Mouse (Mus musculus) urinary bladder, postnatal 36 days (tissue): ENCODE results near the gene Noto.
"Not testable (repeated sequence)": the region's sequence is repeated elsewhere in the genome, so short reads cannot be mapped to it uniquely, and the experiment has no call there.

Experiments
- DNase-seq, 2 experiments: peaks; one replicate each; pipeline ENCODE4 v3.0.0; 2022; ENCODE audit warnings: low spot score in 2 of 2, mixed read lengths in 1 of 2

Gene Noto

DNA sequence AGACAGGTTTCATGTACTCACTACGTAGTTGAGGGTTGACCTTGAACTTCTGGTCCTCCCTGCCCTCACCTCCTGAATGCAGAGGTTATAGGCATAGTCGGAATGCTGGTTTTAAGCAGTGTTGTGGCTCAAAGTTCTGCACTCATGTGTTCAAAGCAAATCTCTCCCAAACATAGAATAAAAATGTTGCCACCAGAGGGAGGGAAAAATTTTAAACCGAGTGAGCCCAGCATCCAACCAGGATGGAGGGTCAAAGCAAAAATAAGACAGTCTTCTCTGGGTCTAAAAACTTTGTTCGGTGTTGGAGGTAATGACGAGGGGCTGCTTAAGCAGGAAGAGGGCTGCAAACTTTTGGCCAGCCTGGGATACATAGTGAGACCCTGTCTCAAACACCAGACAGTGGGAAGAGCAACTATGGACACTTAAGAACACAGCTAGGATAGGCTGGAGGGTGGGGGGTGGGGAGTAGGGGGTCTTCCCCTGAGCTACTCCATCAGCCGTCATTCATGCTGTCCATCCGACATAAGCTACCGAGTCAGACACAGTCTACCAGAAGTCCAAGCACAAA is 7.7 kb downstream of the Noto start:
- DNase-seq, result no peak

DNA sequence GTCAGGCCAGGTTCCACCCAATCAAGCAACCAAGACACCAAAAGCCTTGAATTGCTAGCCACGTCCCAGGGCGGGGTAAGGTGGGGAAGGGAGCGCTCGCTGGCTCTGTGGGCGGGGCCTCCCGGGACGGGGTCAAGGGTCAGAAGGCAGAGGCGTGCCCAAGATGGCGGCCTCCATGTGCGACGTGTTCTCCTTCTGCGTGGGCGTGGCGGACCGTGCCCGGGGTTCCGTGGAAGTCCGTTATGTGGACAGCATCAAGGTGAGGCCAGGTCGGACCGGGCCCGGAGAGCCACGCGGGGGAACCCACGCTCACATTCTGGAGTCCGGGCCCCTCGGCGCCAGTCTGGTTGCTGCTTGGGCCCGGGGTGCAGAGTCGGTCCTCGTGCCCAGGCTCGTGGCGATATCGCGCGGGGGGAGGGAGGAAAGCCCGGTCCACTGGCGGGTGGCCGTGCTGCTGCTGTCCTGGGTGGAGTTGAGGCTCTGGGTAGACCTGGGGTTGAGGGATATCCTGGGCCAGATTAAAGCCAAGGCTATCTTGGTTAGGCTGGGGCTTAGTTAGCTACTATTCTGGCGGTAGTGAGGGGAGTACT is 8.3 kb downstream of the Noto start, which contains the start of gene Smyd5:
Gene Smyd5, plus strand, starts transcription at position 148 of the 590 bp plus-strand sequence.
- DNase-seq, result peak; percentile 74 to 85

DNA sequence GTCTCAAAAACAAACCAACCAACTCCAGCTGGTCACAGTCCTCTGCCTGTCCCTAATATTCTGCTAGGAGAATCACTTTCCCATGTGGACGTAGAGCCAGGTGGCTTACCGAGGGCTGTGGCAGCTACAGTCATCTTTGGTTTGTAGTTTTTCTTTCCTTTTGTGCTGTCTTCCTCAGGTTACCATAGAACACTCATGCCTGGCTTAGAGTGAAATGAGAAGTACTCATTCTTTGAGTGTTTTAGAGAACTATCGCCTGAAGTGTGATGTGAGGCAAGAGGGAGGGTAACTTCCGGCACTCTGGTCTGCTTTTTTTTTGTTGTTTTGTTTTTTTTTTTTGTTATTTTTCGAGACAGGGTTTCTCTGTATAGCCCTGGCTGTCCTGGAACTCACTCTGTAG is 10.2 kb downstream of the Noto start:
- no peak for DNase-seq

DNA sequence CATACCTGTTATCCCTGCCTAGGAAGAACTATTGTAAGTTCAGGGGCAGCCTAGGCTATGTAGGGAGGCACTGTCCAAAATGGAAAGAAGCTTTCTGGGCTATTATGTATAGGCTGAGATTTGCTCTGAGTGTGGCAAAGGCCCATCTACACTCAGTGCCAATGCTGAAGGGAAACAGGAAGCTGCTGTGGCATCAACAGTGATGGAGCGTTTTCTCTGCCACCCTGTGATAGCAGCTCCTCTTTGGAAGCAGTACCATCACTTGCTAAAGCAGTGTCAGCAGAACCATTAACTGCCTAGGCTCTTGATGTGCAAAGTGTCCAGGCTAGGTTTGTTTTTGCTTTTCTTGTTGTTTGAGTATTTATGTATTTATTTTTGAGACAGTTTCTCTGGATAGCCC is 12.5 kb downstream of the Noto start:
- no peak for DNase-seq

DNA sequence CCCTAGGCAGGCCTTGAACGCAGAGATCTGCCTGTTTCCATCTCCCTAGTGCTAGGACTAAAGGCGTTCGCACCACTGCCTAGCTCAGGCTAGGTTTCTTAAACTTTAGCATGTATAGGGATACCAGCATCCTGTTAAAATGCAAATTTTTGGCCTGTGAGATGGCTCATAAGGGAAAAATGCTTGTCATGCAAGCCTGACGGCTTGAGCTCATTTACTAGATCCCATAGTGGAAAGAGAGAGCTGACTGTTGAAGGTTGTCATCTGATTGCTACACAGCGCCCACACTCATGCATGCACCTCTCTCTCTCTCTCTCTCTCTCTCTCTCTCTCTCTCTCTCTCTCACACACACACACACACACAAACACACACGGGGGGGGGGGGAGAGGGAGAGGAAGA is 12.9 kb downstream of the Noto start:
- DNase-seq, result no peak

DNA sequence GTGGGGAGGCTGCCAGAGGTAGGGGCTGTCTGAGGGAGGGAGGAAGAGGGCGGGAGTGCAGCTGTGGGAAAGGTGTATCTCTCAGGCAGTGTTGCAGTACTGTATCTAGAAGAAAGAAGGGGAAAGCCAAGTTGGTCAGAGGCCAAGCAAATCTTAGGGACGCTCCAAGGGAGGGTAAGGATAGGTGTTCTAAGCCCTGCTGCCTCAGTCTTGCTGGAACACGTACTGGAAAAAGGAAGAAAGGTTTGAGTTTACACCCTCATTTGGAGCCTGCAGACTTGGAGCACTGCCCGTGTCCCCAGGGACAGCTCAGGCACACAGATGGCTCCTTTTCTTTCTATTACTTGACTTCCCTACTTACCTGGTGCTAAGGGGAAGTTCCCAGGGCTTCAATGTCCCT is 17.5 kb downstream of the Noto start:
- no peak for DNase-seq

DNA sequence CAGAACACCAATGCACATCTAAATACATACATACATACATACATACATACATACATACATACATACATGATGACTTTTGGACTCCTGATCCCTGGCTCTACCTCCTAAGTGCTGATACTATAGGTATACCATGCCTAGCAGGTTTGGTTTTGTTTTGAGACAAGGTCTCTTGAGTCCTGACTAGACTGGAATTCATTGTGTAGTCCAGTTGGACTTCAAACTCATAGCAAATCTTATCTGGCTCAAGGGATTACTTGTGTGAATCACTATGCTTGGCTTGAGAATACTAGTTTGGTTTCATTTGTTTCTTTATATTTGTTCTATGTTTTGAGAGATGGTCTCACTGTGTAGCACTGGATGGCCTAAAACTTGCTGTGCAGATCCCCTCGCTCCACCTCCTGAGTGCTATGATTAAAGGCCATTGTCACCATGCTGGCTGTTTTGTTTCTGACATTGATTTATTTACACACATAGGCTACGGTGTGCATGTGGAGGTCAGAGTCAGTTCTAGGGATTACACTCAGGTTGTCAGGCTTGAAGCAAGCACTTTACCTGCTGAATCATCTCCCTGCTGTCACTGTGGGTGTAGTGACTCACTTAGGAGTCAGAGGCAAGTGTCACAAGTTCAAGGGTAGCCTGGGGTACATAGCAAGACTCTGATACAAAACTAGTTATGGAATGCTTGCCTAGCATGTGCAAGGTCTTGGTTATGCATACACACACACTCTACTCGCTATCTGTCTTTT is 20.0 kb downstream of the Noto start:
- DNase-seq, result no peak

DNA sequence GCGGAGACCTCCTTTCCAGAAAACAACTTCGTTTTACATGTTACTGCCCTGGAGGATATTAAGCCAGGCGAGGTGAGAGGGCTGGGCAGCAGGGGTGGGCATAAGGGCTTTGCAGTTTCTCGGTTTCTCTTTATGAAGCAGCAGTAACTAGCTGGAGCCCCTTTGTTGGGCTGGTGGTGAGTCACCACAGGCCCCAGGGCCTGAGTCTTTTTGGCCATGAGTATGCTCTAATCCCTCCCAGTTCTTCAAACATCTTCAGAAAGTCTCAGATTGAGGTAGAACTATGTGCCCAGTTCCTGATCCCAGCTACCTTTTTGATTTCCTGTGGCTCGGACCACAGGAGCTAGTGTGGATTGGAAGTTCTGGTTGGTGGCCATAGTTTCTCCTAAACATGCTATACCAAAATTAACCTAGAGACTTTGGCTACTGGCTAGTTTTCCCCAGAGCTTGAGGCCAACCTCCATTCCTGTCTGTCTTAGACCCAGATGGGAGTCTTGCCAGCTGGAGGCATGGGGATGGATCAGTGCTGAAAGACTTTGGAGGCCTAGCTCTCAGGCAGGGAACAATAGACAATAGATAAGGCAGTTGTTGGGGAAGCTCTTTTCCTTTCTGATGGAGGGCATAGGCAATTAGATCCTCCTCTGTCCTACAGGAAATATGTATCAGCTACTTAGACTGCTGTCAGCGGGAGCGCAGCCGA is 20.7 kb downstream of the Noto start:
- no peak for DNase-seq

DNA sequence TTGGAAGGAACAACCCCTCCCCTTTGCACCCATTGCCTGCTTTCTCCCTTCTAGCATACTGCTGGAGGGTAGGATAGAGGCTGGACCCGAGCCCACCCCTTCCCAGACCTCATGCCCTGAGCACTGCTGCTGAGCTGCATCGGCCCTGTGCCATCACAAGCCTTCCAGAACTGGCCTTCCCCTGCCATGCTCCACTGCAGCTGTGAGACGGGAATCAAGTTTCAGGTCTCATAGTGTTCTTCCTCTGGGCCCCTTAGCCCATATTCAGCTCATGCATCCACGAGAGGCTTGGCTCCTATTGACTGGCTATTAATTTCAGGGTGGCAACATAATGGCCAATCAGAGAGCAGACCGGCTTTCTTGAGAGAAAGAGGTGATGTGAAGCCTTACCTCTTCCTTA is 21.6 kb downstream of the Noto start:
- no peak for DNase-seq

DNA sequence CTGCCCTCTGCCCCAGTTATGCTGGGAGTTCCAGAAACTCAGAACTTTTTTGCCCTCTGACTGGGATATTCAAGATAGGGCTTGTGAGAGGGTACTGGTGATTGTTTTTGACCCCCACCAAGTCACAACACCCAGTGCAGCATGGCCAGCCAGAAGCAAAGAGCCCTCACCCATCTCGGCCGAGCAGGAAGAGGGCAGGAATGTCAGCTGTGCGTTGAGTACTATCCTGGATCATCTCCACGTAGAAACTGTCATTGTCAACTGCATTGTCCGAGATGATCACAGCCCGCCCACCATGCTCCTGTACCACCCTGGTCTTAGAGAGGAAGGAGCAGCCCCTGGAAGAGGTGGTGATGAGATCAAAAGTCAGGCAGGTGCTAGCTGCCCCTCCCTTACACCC is 23.7 kb downstream of the Noto start:
- no peak for DNase-seq

DNA sequence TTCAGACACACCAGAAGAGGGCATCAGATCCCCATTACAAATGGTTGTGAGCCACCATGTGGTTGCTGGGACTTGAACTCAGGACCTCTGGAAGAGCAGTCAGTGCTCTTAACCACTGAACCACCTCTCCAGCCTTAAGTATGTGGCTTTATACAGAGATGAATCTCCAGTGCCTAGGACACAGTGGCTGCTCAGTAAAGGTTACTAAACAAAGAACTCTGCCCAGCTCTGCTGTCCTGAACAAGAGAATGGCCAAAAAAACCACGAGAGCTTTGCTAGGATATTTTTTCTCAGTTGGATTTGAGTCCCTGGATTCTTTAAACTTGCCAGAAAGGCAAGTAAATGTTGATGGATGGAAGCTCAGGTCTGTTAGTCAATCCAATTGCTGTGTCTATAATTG is 26.5 kb downstream of the Noto start:
- not testable (repeated sequence) for DNase-seq

DNA sequence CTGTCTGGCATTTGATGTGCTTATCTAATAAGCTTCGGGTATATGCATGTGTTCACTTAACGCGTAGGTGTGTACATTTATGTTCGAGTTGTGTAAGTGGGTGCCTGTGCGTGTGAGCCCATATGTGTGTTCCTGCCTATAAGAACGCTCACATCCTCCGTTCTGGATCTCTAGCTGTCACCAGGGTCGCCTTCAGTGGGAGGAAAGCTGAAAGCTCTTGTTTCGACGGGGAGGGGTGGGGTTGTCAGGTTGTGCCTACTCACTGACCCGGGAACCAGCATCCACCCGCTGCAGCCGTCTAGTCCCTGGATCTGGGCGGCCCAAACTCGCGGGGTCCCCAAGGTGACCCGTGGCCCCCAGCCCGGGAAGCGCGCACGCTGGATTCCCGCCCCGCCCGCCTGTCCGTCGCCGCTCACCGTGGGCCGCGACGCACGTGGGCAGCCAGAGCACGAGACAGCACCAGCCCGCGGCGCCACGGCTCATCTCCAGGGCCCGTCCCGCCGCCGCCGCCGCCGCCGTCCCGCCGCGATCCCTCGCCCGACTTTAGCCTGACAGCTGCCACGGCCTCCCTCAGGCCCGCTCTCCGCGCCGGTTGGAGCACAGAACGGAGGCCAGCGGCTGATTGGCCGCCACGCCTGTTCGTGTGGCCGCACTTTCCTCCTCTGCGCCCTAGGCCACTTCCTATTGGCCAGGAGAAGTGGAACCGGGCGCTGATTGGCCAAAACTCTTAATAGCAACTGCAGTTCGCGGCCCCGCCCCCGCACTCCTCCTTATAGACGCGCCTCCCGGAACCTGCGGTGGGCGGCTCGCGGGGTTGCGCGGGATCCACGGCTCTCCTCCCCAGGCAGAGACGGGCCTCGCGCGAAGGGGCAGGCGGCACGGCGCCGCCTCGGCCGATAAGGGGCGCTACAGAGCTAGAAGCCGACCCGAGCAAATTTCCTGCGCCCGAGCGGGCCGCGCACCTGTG is 27.3 kb downstream of the Noto start, which contains the start of gene Cct7:
Gene Cct7, plus strand, starts transcription at position 818 of the 967 bp plus-strand sequence.
- DNase-seq, result peak; percentile 96 to 99

DNA sequence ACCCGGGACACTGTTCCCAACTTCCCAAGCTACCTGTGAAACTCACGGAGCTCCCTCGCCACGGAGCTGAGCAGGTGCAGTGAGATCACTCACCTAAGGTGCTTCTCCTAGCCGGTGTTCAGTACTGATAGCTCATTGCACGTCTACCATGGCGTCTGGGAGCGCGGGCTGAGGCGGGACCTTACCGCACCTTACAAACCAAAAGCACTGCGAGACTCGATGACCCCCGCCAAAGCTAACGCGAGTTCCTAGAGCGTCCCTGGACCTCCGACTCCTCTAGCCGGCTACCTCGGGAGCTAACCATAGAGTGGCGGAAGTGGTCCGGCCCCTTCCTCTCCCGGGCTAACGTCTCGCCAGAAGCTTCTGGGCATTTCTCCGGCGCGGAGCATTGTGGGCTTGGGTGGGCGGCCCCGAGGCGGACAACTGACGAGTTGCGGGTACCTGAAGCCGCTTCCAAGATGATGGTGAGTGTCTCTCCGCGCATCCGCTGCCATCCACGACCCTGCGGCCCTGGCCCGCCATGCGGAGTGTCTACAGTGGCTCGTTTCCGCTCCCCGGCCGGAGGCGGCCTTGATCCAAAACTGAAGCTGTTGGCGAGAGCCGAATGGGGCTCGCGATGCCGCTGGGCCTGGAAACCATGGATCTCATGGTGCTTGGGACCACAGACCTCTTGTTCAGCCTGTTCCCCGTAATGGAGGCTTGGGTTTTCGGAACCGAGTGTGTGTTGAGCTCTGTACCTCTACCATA is 28.2 kb downstream of the Noto start, which contains the start of gene Pradc1:
Gene Pradc1, minus strand, starts transcription at position 307 of the 747 bp plus-strand sequence.
- peak; percentile 97 to 98 for DNase-seq

DNA sequence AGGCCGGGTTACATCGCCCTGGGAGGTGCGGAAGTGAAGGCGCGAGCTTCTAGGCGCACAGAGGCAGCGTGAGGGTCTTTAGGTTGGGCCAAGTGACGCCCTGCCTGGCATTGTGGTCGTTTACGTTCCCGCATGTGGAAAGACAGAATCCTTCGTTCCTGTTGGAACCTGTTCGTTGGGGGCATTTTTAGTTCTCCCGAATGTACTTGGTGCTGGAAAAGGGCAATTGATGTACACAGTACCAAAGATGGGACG is 28.7 kb downstream of the Noto start:
- no peak for DNase-seq

DNA sequence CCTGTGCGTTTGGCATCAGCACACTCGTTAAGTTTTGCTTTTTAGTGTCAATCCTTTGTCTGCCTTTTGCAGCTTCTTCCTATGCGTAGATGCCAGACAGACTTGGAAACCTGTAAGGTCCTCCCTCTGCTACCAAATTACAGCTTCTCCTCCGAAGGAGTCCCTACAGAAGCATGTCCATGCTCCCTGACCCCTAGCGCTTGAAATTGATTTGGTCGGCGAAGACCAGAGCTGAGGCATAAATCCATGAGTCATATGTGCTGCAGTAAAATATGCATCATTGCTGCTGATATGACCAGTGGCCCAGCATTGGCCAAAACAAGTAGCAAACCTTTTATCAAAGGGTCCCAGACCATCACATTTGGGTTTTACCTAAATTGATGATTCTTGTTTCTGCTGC is 29.1 kb downstream of the Noto start:
- peak in 1 of 2 experiments; percentile 7 for DNase-seq

DNA sequence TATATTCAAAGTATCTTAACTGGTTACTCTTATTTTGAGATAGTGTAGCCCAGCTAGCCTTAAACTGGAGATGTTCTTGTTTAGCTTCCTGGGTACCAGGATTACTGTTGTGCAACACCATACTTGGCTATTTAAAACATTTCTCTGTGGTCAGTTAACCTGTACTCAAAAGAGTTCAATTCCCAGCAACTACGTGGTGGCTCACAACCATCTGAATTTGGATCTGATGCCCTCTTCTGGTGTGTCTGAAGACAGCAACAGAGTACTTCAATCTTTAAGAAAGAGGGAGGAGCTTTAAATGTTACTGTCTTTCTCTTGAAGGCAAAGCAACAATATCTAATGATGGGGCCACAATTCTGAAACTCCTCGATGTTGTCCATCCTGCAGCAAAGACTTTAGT is 35.9 kb downstream of the Noto start:
- DNase-seq, result no peak

DNA sequence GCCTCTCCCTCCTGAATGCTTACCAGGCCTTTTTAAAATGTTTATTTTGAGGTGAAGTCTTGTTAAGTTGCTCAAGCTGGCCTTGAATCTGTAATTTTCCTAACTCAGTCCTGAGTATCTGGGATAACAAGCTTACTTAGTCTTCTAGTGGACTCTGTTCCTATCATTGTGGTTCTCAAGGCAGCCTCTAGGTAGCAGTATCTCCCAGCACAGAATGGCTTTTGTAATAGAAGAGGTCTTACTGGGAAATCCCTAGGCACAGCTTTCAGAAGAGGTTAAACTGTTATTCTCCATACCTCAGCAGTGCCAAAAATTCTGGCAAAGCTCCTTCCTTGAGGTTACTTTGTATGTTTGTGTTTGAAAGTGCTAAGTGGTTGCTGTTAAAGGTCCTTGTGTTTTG is 41.7 kb downstream of the Noto start:
- DNase-seq, result no peak

DNA sequence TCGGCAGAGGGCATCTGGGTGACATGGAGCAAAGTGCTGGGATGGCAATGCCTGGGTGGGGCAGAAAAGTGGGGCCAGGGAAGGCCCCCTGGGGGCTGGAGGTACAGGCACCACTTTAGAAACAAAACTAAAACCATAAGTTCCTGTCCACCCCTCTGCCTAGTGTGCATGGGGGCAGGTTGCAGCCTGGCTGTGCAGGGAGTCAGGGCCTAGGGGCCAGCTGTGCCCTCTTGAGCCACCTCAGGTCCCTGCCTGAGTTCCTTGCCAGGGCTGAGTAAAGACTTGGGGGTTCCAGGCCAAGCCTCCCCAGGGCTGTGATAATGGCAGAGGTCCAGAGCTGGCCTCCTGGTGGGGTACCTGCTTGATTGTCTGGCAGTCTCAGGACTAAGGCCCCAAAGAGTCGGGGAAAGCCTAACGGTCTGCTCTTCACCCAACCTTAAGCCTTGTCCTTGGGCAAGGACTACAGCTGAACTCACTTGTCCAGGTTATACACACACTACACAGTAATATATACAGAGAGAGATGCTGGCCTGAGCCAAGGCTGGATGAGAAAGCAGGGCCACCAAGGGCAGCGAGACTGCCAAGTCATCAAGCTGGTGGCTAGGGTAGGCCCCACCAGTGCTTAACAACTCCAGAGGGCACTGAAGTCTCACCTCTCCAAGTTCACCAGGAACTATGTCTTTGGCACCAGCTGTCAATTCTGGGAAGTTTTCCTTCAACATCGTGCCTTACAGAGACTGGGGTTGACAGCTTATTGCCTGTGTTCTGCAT is 46.2 kb downstream of the Noto start:
- DNase-seq, result no peak

DNA sequence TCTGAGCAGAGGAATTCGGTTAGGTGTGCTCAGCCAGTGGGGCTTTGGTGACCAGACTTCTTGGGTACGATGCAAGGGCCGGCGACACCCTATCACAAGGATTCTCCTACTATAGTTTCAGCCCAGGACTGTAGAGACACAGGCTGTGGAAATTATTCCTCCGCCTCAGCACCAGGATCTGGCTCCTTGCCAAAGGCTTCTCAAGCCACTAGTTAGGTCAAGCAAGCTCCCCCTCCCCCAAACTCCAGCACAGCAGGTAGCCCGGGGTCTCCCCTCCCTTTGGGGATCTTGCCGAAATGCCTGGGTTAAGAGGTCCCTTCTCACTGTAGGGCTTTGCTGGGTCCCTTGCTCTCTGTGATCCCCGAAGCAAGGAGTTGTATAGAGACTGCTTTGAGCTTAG is 48.3 kb downstream of the Noto start:
- DNase-seq, result no peak

DNA sequence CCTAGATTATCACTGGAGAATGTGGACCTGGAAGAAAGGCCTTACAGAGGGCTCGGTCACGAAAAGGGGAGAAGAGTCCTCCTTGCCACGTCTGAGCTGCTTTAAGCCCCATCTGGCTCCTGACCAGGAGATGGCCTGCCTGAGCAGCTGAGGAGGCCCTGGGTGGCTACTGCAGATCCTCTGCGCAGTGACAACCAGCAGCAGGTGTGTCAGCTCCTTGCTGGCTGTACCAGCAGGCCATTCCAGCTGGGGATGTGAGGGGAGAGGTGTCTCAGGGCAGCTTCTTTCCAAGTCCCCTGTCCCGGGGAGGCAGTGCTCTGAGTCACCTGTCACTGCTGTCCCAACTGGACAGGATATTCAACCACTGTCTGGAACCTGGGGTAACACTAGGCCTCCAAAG is 48.9 kb downstream of the Noto start:
- no peak for DNase-seq
